Mouse (Mus musculus) v-Abl transformed pro-B cells (cell line): ENCODE data around the gene Olfr357.

ENCODE experiments used
- in situ Hi-C, 2 experiments: fragments of 400-800 bp; cut with MboI; formaldehyde crosslinking; loops; one replicate each; pipeline ENCODE4 v1.15.1; 2025; ENCODE audit not compliant: unreplicated experiment in 2 of 2

The Olfr357 gene

GRCm38 (mm10) chr2:36993527-36993926 lies at the start of gene Olfr357:
Gene Olfr357 (plus strand): TSS chr2:36993827.
- in situ Hi-C loops, result no loop called here

- in situ Hi-C loops, result no loop called here
These were observed 3.4 kb downstream of the Olfr357 start for GRCm38 (mm10) chr2:36997030-36997429.

GRCm38 (mm10) chr2:37009235-37009634 lies 15.6 kb downstream of the Olfr357 start, which contains the start of gene Olfr358:
Gene Olfr358 (minus strand): TSS chr2:37009335.
- in situ Hi-C loops, result no loop called here
